Mouse (Mus musculus): ENCODE data around the gene Slc35e3.

- TF ChIP-seq EP300 (IDR thresholded peaks at IDR 0.05; ENCODE audit: low read depth), result no peak
- no peak for TF ChIP-seq CTCF (IDR thresholded peaks at IDR 0.05; ENCODE audit: low read depth)
Measured at GRCm38 (mm10) chr10:117698313-117699138, 47.6 kb downstream of the Slc35e3 start.
